Mouse (Mus musculus): ENCODE data around the gene Adarb2. TPM values are rescaled to one million over a fixed set of nuclear protein-coding genes. Genes with fewer than 3 reads are reported as not detected.

Adarb2 gene
- polyA plus RNA-seq, 1 experiment from 2014 or later, result 6.9 TPM

DNA sequence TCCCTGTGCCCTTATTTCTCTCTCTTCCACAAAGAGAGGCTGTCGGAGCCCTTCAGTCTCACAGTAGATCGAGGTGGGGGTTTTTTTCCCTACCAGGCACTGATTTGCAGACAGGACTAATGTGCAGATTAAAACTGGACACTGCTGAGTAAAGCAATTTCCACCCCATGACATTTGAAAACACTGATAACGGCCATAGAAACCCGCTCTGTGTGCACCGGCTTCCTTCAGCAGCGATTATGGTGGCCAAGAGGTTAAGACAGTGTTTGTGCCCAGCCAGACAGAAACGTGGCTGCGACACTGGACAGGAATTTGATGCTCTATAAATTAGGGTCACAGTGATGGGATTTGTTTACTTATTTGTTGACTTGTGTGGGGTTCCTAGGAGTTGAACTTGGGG is 590.6 kb downstream of the Adarb2 start:
- H3K4me1 ChIP-seq (ENCODE audit: control insufficient read depth, insufficient read depth, low read length), result no peaks in the 10 kb centered on the region
- no peak overlapping the region for H3K27ac ChIP-seq (ENCODE audit: low read depth, low read length)
- WGBS, result 69% methylated on average over 8 of the region's 8 CpGs
- no peak overlapping the region for H3K4me3 ChIP-seq (ENCODE audit: low read depth, low read length)
- H3K36me3 ChIP-seq (ENCODE audit: control insufficient read depth, insufficient read depth, low read length), result no peaks in the 10 kb centered on the region
- ATAC-seq (no peak), DNase-seq (ENCODE audit: low spot score) (no peak)
- no peak overlapping the region for H3K4me2 ChIP-seq (ENCODE audit: low read length)
- H3K27me3 ChIP-seq (replicated peaks; ENCODE audit: control insufficient read depth, insufficient read depth, low read length), result no peaks in the 10 kb centered on the region
- H3K9ac ChIP-seq (ENCODE audit: low read length), result no peak overlapping the region
- H3K9me3 ChIP-seq (replicated peaks; ENCODE audit: control insufficient read depth, low read length), result no peaks in the 10 kb centered on the region

DNA sequence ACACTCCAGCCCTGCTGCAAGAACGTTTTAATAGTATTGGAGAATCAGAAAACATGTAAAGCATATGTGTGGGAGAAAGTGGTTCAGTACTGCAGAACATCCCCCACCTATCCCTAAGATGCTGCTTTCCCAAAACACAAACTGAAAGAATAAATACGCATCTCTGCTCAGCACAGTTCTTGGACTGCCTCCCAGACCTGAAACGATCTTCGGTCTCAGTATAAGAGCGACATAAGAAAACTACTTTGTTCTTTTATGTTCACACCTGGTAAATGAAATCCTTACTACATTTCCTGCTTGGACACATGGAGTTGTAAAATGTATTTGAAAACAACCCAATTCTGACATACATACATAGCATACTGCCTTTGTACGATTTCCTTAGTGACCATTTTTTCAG is 597.9 kb downstream of the Adarb2 start:
- no peak for ATAC-seq
- Histone ChIP-seq H3K9ac (ENCODE audit: low read length) (no peak overlapping the region), H3K4me3 (ENCODE audit: low read depth, low read length) (no peak overlapping the region), H3K4me2 (ENCODE audit: low read length) (no peak overlapping the region), H3K36me3 (ENCODE audit: control insufficient read depth, insufficient read depth, low read length) (peaks cover 16% of the 10 kb centered on the region), H3K27me3 (replicated peaks; ENCODE audit: control insufficient read depth, insufficient read depth, low read length) (no peaks in the 10 kb centered on the region), H3K27ac (ENCODE audit: low read depth, low read length) (no peak overlapping the region), H3K4me1 (ENCODE audit: control insufficient read depth, insufficient read depth, low read length) (no peaks in the 10 kb centered on the region), H3K9me3 (replicated peaks; ENCODE audit: control insufficient read depth, low read length) (no peaks in the 10 kb centered on the region)
- 83% methylated on average over 6 of the region's 6 CpGs for WGBS
- no peak for DNase-seq (ENCODE audit: low spot score)

DNA sequence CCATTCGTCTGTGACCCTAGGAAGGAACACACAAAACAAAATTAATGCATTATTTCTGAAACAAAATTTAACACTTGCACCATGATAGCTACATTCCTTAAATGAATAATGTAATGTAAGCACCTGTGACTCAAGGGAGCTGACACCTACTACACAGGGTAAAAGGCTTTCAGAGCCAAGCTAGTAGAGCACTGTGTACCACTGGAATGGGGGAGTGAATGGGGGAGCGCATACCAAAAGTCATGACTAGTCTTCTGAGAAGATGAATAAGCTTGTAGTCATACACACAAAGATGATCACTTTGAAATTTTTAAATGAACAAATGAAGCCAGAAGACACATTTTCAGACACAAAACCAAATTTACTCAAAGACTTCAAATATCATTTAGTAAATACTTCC is 603.3 kb downstream of the Adarb2 start:
- H3K9me3 ChIP-seq (replicated peaks; ENCODE audit: control insufficient read depth, low read length), result no peaks in the 10 kb centered on the region
- H3K27ac ChIP-seq (ENCODE audit: low read depth, low read length), result no peak overlapping the region
- H3K4me2 ChIP-seq (ENCODE audit: low read length), result no peak overlapping the region
- DNase-seq (ENCODE audit: low spot score) (no peak), ATAC-seq (no peak)
- no peaks in the 10 kb centered on the region for H3K4me1 ChIP-seq (ENCODE audit: control insufficient read depth, insufficient read depth, low read length)
- H3K27me3 ChIP-seq (replicated peaks; ENCODE audit: control insufficient read depth, insufficient read depth, low read length), result no peaks in the 10 kb centered on the region
- peaks cover 19% of the 10 kb centered on the region for H3K36me3 ChIP-seq (ENCODE audit: control insufficient read depth, insufficient read depth, low read length)
- no peak overlapping the region for H3K4me3 ChIP-seq (ENCODE audit: low read depth, low read length)
- H3K9ac ChIP-seq (ENCODE audit: low read length), result no peak overlapping the region
- 96% methylated on average over 2 of the region's 2 CpGs for WGBS
